Mouse (Mus musculus) kidney, adult 2 months (tissue): Measurements from ENCODE around the gene E2f4.

ENCODE experiments used
- CTCF ChIP-seq: fragments of 200-500 bp; conservative IDR thresholded peaks from 2 replicates; pipeline ENCODE4 v1.5.1; 2011; ENCODE audit warnings: low read depth, mild to moderate bottlenecking, control low read depth, low read length, moderate library complexity, mixed read lengths; ENCODE audit not compliant: insufficient read depth, insufficient read length
- POLR2A ChIP-seq: fragments of 200-500 bp; IDR thresholded peaks from one replicate; pipeline ENCODE4 v1.6.1; 2011; ENCODE audit warnings: low read depth, low read length, control low read depth

DNA sequence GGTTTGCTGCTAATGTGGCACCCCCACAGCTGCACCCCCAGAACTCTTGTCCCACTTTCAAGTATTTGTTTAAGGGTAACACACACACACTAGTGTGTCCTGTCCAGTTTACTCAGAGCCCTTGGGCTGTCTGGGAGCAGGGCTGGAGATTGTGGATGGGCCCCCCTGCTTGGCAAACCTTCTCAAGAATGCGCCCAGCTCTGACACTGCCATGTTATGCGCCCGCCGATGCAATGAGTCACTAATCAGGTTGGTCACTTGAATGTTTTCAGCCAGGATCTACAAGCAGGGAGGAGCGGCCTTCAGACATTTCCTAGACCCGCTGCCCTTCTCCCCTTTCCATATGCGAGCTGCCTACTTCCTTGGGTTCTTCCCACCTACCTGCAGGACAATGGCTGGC is 5.0 kb upstream of the E2f4 start:
- TF ChIP-seq CTCF, result no peak
- TF ChIP-seq POLR2A, result no peak
